In genomic region chr13:58471704-58472103, GRCm38 (mm10) we compare ENCODE assay signal across 8 mouse cellular contexts.
DNase-seq lines count a peak whose midpoint lies in the region; ATAC-seq and TF ChIP-seq lines count a peak whose summit lies in the region.

No protein-coding gene starts in this region.

- no peak for ATAC-seq in lung, embryonic 14.5 days (ENCODE audit: insufficient read depth)
- ATAC-seq in liver, embryonic 14.5 days (ENCODE audit: insufficient read depth): no peak

- 0 out of 2 replicates have a peak, but pooled peaks cover 2% of the 10 kb centered on the region for H3K4me1 ChIP-seq in lung, embryonic 14.5 days (ENCODE audit: insufficient read depth)
- H3K4me1 ChIP-seq in brown adipose tissue, adult 24 weeks (ENCODE audit: control insufficient read depth, insufficient read depth, insufficient read length, low read length): no peaks in the 10 kb centered on the region; the same call in 1 of the 2 replicates
- H3K4me1 ChIP-seq in hindbrain, embryonic 10.5 days (replicated peaks): peaks cover 54% of the 10 kb centered on the region
- H3K4me1 ChIP-seq in liver, embryonic 14.5 days (replicated peaks; ENCODE audit: control insufficient read depth in 2 of 2, insufficient read depth in 2 of 2, low read length in 1 of 2): peaks cover 15 to 21% of the 10 kb centered on the region in 2 experiments

- no peaks in the 10 kb centered on the region for H3K9me3 ChIP-seq in lung, embryonic 14.5 days (ENCODE audit: low read depth, low read length)
- H3K9me3 ChIP-seq in hindbrain, embryonic 10.5 days: peaks cover 3% of the 10 kb centered on the region; the same call in 1 of the 2 replicates
- no peaks in the 10 kb centered on the region for H3K9me3 ChIP-seq in liver, embryonic 14.5 days (ENCODE audit: control insufficient read depth, low read length)

- H3K4me3 ChIP-seq in lung, embryonic 14.5 days (ENCODE audit: low read depth, low read length): peak overlapping the region; percentile 25
- H3K4me3 ChIP-seq in brown adipose tissue, adult 24 weeks (ENCODE audit: insufficient read depth, low read depth, low read length): peak overlapping the region; percentile 21
- peak overlapping the region; percentile 47 for H3K4me3 ChIP-seq in hindbrain, embryonic 10.5 days
- no peak overlapping the region for H3K4me3 ChIP-seq in liver, embryonic 14.5 days (ENCODE audit: insufficient read depth in 1 of 2, low read depth in 2 of 2, low read length in 2 of 2)

- H3K4me2 ChIP-seq in lung, embryonic 14.5 days: peak overlapping the region; percentile 55
- H3K4me2 ChIP-seq in liver, embryonic 14.5 days (ENCODE audit: low read depth): peak overlapping the region; percentile 1

- peak; percentile 22 for DNase-seq in lung, embryonic 14.5 days
- no peak for DNase-seq in lung, postnatal 14 days
- peak; percentile 61 for DNase-seq in hindbrain, embryonic 10.5 days (ENCODE audit: low spot score)
- no peak for DNase-seq in liver, embryonic 14.5 days (ENCODE audit: low read depth in 3 of 3, low spot score in 3 of 3)
- peak; percentile 36 for DNase-seq in retina, postnatal 1 day
- no peak for DNase-seq in layer of hippocampus, postnatal 25 days (ENCODE audit: extremely low spot score in 1 of 2, low spot score in 1 of 2)
- no peak for DNase-seq in adrenal gland, adult 8-10 months

- H3K36me3 ChIP-seq in lung, embryonic 14.5 days (ENCODE audit: insufficient read depth): no peaks in the 10 kb centered on the region
- no peaks in the 10 kb centered on the region for H3K36me3 ChIP-seq in hindbrain, embryonic 10.5 days
- H3K36me3 ChIP-seq in liver, embryonic 14.5 days (replicated peaks; ENCODE audit: control insufficient read depth, insufficient read depth, low read depth): no peaks in the 10 kb centered on the region

- H3K9ac ChIP-seq in lung, embryonic 14.5 days: no peak overlapping the region
- no peak overlapping the region for H3K9ac ChIP-seq in liver, embryonic 14.5 days (replicated peaks)

- TF ChIP-seq CTCF in lung, embryonic 14.5 days (IDR thresholded peaks at IDR 0.05; ENCODE audit: low read depth): no peak
- TF ChIP-seq CTCF in liver, embryonic 14.5 days (IDR thresholded peaks at IDR 0.05; ENCODE audit: low read depth): no peak

- no peak overlapping the region for H3K27ac ChIP-seq in lung, embryonic 14.5 days (ENCODE audit: low read depth)
- no peak overlapping the region for H3K27ac ChIP-seq in brown adipose tissue, adult 24 weeks (replicated peaks; ENCODE audit: low read depth, low read length)
- peak overlapping the region; percentile 84 for H3K27ac ChIP-seq in hindbrain, embryonic 10.5 days
- H3K27ac ChIP-seq in liver, embryonic 14.5 days: no peak overlapping the region

- WGBS in lung, embryonic 14.5 days: 7% methylated on average over 16 of the region's 16 CpGs
- 4% methylated on average over 16 of the region's 16 CpGs for WGBS in hindbrain, embryonic 10.5 days
- under 1% methylated on average over 16 of the region's 16 CpGs for whole genome bisulfite sequencing in liver, embryonic 14.5 days (ENCODE audit: insufficient replicate concordance)

- no peak for TF ChIP-seq EP300 in liver, embryonic 14.5 days (IDR thresholded peaks at IDR 0.05; ENCODE audit: low read depth)

- peaks cover 19% of the 10 kb centered on the region for H3K27me3 ChIP-seq in lung, embryonic 14.5 days (ENCODE audit: insufficient read depth, low read length)
- H3K27me3 ChIP-seq in hindbrain, embryonic 10.5 days (ENCODE audit: insufficient read depth, poor library complexity, severe bottlenecking): peaks cover 19% of the 10 kb centered on the region
- peaks cover 43% of the 10 kb centered on the region for H3K27me3 ChIP-seq in liver, embryonic 14.5 days (ENCODE audit: control insufficient read depth, insufficient read depth, low read length)

Comparison
In these comparisons a context has a peak if more than half of its experiments do, and no peak if none do; other contexts are left out.
1. DNase-seq: peak in lung, embryonic 14.5 days (single experiment), hindbrain, embryonic 10.5 days (single experiment) and retina, postnatal 1 day (single experiment); none in lung, postnatal 14 days (single experiment), liver, embryonic 14.5 days (0 of 3), layer of hippocampus, postnatal 25 days (0 of 2) and adrenal gland, adult 8-10 months (single experiment).
2. H3K4me3 ChIP-seq: peak in lung, embryonic 14.5 days (single experiment), brown adipose tissue, adult 24 weeks (single experiment) and hindbrain, embryonic 10.5 days (single experiment); none in liver, embryonic 14.5 days (0 of 2).